Comparison of ENCODE assay signal across 15 mouse cellular contexts in the genomic region with DNA sequence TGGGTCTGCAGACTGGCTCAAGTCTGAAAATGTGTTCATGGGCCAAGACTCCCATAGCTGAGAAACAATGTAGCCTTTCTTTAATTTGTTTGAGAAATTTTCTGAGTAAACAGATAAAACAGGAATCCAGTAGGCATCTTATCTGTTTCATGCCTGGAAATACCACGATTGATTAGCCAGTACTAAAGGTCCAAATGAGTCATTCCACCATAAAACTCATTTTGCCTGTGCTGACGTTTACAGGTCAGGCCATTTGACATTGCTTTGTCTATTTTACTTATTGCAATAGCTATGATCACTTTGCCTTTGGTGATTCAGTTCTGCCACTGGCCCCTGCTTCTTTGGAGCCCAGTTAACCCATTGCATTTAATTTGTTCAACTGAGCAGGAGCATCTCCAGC.
"Had no signal": no experiment of that assay in that cellular context is flagged by ENCODE, and none has a peak within 500 bp of the region (broad histone marks: within the 10 kb centered on the region; RNA-seq: fewer than 3 reads in every experiment).

No protein-coding gene starts in this region.

- H3K27ac ChIP-seq: kidney, postnatal 0 days; limb, embryonic 12.5 days; limb, embryonic 15.5 days; liver, embryonic 13.5 days; midbrain, embryonic 12.5 days; stomach, embryonic 15.5 days had no signal

- H3K9ac ChIP-seq: limb, embryonic 12.5 days; limb, embryonic 15.5 days; liver, embryonic 13.5 days; midbrain, embryonic 12.5 days; stomach, embryonic 15.5 days had no signal

- H3K27me3 ChIP-seq: limb, embryonic 12.5 days; limb, embryonic 15.5 days; liver, embryonic 13.5 days; midbrain, embryonic 12.5 days; stomach, embryonic 15.5 days had no signal

- H3K9me3 ChIP-seq: limb, embryonic 15.5 days; liver, embryonic 13.5 days; midbrain, embryonic 12.5 days; stomach, embryonic 15.5 days had no signal

- DNase-seq: kidney, adult 18-20 months; kidney, postnatal 36 days; left cerebral cortex, postnatal 4 days; liver, embryonic 13.5 days; lung, adult 2 months; lung, postnatal 14 days; lung, postnatal 4 days; spleen, adult 18-20 months; thymus, postnatal 25 days had no signal

- H3K4me2 ChIP-seq: limb, embryonic 12.5 days; limb, embryonic 15.5 days; liver, embryonic 13.5 days; midbrain, embryonic 12.5 days; stomach, embryonic 15.5 days had no signal

- H3K4me3 ChIP-seq: limb, embryonic 12.5 days; limb, embryonic 15.5 days; liver, embryonic 13.5 days; midbrain, embryonic 12.5 days; stomach, embryonic 15.5 days had no signal

- ATAC-seq: inflammation-experienced regulatory T-cells, adult 6 months had no signal
